Mouse (Mus musculus): ENCODE data around the gene Grin2b.
"Not testable (repeated sequence)": the region's sequence is repeated elsewhere in the genome, so short reads cannot be mapped to it uniquely, and the experiment has no call there.

Gene Grin2b

GRCm38 (mm10) chr6:135805436-135805835, 367.9 kb downstream of the Grin2b start:
- DNase-seq (ENCODE audit: low spot score in 2 of 2) = no peak

DNA sequence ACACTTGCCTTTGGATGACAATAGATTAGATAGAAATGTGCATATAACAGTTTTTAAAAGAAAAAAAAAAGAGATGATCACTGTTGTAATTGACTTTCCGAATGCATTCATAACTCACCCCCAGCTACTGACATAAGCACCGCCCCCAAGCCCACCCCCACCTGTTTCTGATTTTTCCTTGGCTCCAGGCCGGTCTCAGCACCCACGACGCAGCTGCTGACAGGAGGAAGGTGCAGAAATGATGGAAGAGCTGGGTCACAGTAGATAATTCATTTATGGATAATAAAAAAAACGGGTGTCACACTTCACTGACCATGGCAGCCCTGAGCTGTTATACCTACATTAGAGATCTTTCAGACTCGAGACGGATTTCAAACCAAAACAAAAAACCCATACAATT, 373.4 kb downstream of the Grin2b start:
- no peak for DNase-seq (ENCODE audit: low spot score in 2 of 2)

- no peak for DNase-seq (ENCODE audit: low spot score in 2 of 2)
These were observed 374.9 kb downstream of the Grin2b start for GRCm38 (mm10) chr6:135798202-135798992.

DNA sequence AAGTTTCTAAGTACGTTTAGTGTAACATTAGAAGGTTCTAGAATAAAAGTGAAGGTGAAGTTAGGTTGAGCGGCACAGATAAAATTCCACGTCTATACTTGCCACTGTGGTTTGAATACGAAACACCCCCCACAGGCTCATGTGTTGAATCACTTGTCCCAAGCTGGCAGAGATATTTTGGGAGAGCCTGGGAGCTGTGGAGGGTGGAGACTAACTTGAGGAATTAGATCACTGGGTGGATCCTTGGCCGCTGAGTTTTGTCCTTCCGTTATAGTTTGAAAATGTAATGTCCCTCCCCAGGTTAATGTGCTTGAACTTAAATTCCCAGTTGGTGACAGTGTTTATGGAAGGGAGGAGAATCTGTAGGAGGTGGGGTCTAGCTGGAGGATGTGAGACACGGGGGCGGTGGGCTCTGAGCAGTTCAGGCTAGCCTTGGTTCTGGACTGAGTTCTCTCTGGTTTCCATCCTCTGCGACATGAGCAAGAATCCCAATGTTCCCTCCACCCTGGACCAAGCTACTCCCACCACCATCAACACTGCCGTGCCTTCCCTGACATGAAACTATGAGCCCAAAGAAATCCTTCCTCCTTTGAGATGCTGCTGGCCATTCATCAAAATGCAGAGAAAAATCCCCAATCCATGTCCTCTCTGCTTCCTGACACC, 375.8 kb downstream of the Grin2b start:
- DNase-seq (ENCODE audit: low spot score in 2 of 2) = no peak

DNA sequence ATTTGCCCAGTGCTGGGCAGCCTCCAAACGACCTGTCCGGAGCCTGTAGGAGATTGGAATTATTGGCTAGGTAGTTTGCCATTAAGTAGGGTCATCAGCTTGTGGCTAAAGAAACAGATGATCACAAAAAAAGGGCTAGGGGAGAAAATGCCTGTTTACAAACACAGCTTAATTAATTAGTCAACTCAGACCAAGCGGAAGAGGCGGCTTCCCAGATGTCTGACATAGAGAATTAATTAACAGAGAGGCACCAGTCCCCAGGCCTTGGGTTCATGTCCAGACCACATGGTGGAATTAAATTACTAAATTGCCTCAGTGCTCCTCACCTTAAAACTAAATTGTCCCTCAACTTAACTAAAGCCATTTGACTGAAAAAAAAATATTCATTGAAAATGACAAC, 376.4 kb downstream of the Grin2b start:
- no peak for DNase-seq (ENCODE audit: low spot score in 2 of 2)

DNA sequence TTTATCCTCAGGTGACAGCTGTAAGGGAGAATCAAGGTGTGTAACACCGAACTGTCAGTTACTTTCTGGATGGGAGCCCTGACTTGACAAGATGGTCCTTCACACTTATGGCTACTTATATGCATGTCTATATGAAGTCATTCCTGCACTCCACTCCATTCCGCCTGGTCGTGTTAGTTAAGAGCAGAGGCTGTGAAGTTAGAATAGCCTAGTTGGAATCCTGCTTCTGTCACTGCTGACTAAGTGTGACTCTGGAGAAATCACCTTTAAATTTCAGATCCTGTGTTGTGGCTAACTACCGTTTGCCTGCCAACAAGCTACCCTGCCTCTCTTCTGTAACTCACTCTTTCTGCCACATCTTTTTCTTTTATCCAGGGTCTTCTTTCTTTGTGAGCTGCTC, 381.9 kb downstream of the Grin2b start:
- DNase-seq (ENCODE audit: low spot score in 2 of 2) = no peak

GRCm38 (mm10) chr6:135789603-135790170, 383.6 kb downstream of the Grin2b start:
- no peak for DNase-seq (ENCODE audit: low spot score in 2 of 2)

DNA sequence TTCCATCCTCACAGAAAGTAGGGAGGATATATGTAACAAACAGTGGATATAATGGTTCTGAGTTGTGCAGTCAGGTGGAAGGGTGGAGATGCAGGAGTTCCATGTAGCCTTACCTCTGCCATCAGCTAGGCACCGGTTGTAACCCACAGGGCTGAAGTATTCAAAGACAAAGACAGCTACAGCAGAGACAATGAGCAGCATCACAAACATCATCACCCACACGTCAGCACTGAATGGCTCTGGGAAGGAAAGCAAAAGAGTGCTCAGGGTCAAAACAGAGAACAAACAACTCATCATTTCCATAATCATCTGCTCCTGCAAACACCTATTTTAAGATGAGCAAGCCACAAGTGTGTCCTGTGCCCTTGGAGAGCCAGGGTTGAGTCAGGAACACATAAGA, 398.6 kb downstream of the Grin2b start:
- DNase-seq (ENCODE audit: low spot score in 2 of 2) = no peak

- DNase-seq (ENCODE audit: low spot score in 2 of 2) = no peak
These were observed 405.7 kb downstream of the Grin2b start for GRCm38 (mm10) chr6:135767572-135767971.

DNA sequence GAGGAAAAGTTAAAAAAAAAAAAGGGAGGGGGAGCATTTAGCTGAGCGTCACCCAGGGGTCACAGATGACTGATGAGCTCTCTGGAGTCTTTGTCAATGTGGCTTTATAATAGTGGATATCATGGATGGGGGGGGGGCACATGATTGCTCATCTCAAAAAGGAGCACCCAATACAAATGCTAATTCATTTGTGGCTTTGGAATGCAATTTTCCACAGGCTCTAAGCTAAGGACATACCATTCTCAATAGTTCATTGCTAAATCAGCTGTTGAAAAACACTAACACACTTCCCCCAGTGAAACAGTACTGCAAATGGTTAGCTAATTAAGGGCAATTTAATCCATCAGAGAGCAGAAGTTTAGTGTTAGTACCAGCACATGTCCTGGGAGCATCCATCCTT, 414.6 kb downstream of the Grin2b start:
- DNase-seq (ENCODE audit: low spot score in 2 of 2) = no peak

GRCm38 (mm10) chr6:135756075-135756474, 417.2 kb downstream of the Grin2b start:
- no peak for DNase-seq (ENCODE audit: low spot score in 2 of 2)

DNA sequence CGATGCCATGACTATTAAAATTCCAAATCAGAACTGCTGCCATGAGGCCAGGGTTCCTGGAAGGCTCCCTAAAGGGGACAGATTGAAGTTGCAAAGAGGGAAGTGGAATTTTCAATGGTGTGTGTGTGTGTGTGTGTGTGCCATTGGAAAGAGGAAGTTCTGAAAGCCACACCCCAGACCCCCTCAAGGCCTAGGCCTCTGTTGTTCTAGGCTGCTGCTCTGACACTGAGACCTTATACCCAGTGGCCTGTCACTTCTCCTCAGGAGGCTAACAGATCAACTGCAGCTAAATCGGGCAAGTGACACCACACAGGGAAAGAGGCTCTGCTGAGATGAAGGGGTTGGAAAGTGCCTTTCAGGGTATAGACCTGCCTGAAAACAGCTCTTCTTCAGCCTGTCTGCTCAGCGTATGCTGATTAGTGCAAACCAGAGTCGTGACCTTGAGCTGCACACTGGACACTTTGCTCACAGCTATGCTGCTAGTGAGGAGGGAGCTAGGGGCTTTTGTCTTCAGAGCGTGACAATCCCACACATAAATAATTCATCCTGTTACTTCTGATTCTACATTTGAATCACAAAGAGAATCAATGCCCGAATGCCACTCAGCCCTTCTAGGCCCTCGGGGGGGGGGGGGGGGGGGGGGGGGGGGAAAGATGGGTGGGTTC, 424.8 kb downstream of the Grin2b start:
- no peak for DNase-seq (ENCODE audit: low spot score in 2 of 2)

GRCm38 (mm10) chr6:135745606-135746005, 427.7 kb downstream of the Grin2b start:
- DNase-seq (ENCODE audit: low spot score in 2 of 2) = no peak

- DNase-seq (ENCODE audit: low spot score in 2 of 2) = no peak
These were observed 439.0 kb downstream of the Grin2b start for GRCm38 (mm10) chr6:135734227-135734732.

- no peak for DNase-seq (ENCODE audit: low spot score in 2 of 2)
These were observed 446.2 kb downstream of the Grin2b start for GRCm38 (mm10) chr6:135727106-135727505.

DNA sequence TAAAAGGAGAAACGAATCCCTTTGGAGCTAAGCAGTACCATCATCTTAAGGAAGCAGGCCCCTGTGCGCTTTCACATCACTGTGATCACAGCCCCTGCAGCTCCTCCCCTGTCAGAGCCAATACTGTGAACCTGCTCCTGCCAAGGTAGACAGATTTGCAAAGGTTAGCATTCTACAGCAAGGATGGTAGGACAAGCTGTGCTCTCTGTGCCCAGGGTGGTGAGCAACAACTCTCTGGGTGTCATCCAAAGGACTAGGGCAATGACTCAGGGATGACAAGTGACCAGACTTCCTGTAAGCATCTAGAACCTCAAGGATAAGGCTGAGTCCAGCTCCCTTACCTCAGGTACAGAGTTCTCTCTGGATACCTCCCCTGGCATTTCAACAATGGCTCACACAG, 451.6 kb downstream of the Grin2b start:
- no peak for DNase-seq (ENCODE audit: low spot score in 2 of 2)

DNA sequence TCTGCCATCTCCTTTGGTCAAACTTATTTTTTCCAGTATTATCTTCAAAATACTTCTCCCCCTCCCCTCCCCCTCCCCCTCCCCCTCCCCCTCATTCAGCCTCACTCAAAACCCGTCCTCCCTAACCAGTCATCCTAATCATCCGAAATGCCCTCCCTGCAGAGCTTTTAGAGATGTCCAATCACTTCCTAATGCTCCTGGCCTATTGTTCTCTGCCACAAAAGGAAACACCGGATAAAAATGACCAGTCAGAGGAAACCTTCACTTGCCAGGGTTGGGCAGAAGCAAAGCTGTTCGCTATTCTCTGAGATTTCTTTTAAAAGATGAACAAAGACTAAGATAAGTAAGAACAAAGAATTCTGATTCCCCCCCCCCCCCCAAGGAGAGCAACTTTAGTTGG, 458.4 kb downstream of the Grin2b start:
- no peak for DNase-seq (ENCODE audit: low spot score in 2 of 2)

GRCm38 (mm10) chr6:135714236-135714635, 459.1 kb downstream of the Grin2b start:
- DNase-seq (ENCODE audit: low spot score in 2 of 2) = no peak

DNA sequence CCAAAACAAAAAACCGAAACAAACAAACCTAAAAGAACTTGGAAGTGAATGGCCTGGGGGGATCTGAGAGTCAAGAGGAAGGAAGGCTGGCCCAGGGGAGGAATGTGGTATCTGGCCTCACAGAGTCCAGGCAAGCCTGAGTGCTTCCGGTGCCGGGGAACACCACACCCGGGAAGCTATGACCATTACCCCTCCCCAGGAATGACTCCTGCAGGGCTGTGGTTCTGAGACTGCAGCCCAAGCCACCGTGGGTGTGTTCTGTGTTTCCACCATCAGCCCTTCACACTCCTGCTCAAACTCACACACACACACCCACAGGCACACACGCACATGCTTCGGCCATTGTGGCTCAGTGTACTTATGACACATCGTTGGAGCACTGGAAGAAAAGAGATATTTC, 459.6 kb downstream of the Grin2b start:
- no peak for DNase-seq (ENCODE audit: low spot score in 2 of 2)

- DNase-seq (ENCODE audit: low spot score in 2 of 2) = not testable (repeated sequence)
These were observed 466.3 kb downstream of the Grin2b start for GRCm38 (mm10) chr6:135706850-135707522.

DNA sequence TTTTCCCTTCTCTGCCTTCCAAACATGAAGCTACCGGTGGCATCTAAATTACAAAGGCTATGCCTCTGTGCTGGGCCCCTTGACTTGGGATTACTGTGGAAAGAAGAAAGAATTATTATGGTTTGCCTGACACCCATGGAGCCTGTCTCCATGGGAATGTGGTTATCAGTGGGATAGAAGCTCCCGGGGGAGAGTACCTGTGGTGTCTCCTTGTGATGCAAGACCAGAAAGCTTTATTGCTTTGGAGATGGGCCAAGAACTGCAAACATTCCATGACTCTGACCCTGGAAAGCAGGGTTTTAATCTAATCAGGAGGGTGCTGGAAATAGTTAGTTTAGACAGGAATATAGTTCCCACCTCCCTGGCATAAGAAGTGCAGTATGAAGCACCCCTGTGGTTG, 469.7 kb downstream of the Grin2b start:
- DNase-seq (ENCODE audit: low spot score in 2 of 2) = no peak

DNA sequence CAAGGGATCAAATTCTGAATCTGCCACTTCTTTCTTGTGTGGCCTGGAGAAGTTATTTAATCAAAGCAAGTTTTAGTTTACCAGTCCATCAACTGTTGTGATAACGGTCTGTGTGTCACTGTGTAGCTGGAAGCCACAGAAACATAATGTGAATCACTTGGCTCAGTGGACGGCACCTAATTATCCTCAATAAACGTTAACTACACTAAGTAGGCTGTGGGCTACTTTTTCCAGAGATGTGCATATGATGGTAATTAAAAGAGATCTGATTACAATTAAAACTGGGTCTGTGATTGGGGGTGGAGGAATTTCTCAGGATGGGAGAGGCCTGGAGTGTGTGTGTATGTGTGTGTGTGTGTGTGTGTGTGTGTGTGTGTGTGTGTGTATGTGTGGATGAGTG, 471.9 kb downstream of the Grin2b start:
- no peak for DNase-seq (ENCODE audit: low spot score in 2 of 2)

All from right cerebral cortex, postnatal 10 days (tissue).